Mouse (Mus musculus) erythroblast, embryonic 14.5 days (primary cell): Measurements from ENCODE around the gene Gm10972.
"Not testable (repeated sequence)": the region's sequence is repeated elsewhere in the genome, so short reads cannot be mapped to it uniquely, and the experiment has no call there.

Source experiments
- GATA1 ChIP-seq: IDR thresholded peaks from 2 replicates; pipeline ENCODE4 v1.6.1; 2012; ENCODE audit warnings: low read length, inconsistent platforms, mixed read lengths
- TAL1 ChIP-seq: IDR thresholded peaks from 3 replicates; pipeline ENCODE4 v1.6.1; 2012; ENCODE audit warnings: low read length, inconsistent platforms, mixed read lengths

GRCm38 (mm10) chr3:94691694-94692093 is 48.8 kb downstream of the Gm10972 start:
- TF ChIP-seq TAL1, GATA1: not testable (repeated sequence)
